Mouse (Mus musculus) E14TG2a.4 (cell line): Measurements from ENCODE around the gene Slc39a11.

Experiments used
- CTCF ChIP-seq: conservative IDR thresholded peaks from 2 replicates; pipeline ENCODE4 v1.5.1; 2014; ENCODE audit warnings: low read length
- POU5F1 ChIP-seq: IDR thresholded peaks from 2 replicates; pipeline ENCODE4 v1.6.1; 2014; ENCODE audit warnings: low read length, borderline replicate concordance

DNA sequence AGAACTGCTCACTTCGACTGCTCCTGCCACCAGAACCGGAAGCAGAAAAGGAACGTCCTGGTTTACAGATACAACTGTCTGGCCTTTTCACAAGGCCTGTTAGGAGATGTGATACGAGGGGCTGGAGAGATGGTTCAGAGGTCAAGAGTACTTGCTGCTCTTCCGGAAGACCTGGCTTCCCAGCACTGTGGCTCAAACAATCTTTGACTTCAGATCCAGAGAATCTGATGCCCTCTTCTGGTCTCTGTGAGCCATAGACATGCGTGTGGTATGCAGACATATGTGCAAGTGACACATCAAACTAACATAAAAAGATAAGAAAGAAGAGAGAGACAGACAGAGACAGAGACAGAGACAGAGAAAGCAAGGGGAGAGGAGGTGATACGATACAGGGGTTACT is 17.6 kb downstream of the Slc39a11 start:
- TF ChIP-seq CTCF (no peak), POU5F1 (no peak)
